Mouse (Mus musculus) cerebellum, adult 2 months (tissue): ENCODE measurements around the gene Lrba.

Source experiments
- CTCF ChIP-seq: fragments of 200-500 bp; IDR thresholded peaks from 2 replicates; pipeline ENCODE4 v1.5.1; 2011; ENCODE audit warnings: low read depth, mild to moderate bottlenecking, control low read depth, low read length, moderate library complexity, borderline replicate concordance; ENCODE audit not compliant: insufficient read depth
- POLR2A ChIP-seq: fragments of 200-500 bp; IDR thresholded peaks from 2 replicates; pipeline ENCODE4 v1.6.1; 2011; ENCODE audit warnings: low read length, control low read depth, borderline replicate concordance; ENCODE audit not compliant: insufficient read depth

GRCm38 (mm10) chr3:86572519-86573244, 348.2 kb downstream of the Lrba start:
- TF ChIP-seq CTCF (no peak), POLR2A (no peak)
